Mouse (Mus musculus) midbrain, embryonic 15.5 days (tissue): ENCODE data around the gene Ugt1a8. TPM values are rescaled to one million over a fixed set of nuclear protein-coding genes. Genes with fewer than 3 reads are reported as not detected.

Source experiments
- ATAC-seq: fragments of 200-750 bp; cut with Nextera tagmentation; replicated peaks from 2 replicates; pipeline ENCODE4 v1.8.0; 2017; ENCODE audit warnings: moderate TSS enrichment
- H3K27ac ChIP-seq: fragments of 300-500 bp; sonication (generic); 2 replicates; pipeline ENCODE4 v1.5.1; 2015; ENCODE audit warnings: mild to moderate bottlenecking, inconsistent platforms
- H3K27me3 ChIP-seq: fragments of 300-500 bp; sonication (generic); replicated peaks from 2 replicates; pipeline ENCODE4 v1.6.1; 2015; ENCODE audit warnings: inconsistent platforms
- H3K36me3 ChIP-seq: fragments of 300-500 bp; sonication (generic); replicated peaks from 2 replicates; pipeline ENCODE4 v1.6.1; 2015; ENCODE audit warnings: inconsistent platforms
- H3K4me1 ChIP-seq: fragments of 300-500 bp; sonication (generic); 2 replicates; pipeline ENCODE4 v1.6.1; 2015; ENCODE audit warnings: inconsistent platforms
- H3K4me2 ChIP-seq: fragments of 300-500 bp; sonication (generic); 2 replicates; pipeline ENCODE4 v1.6.1; 2015; ENCODE audit warnings: inconsistent platforms, mild to moderate bottlenecking, moderate library complexity
- H3K4me3 ChIP-seq: fragments of 300-500 bp; sonication (generic); 2 replicates; pipeline ENCODE4 v1.5.1; 2015; ENCODE audit warnings: mild to moderate bottlenecking, inconsistent platforms
- H3K9ac ChIP-seq: fragments of 300-500 bp; sonication (generic); 2 replicates; pipeline ENCODE4 v1.6.1; 2015; ENCODE audit warnings: mild to moderate bottlenecking, inconsistent platforms
- H3K9me3 ChIP-seq: fragments of 300-500 bp; sonication (generic); 2 replicates; pipeline ENCODE4 v1.6.1; 2016; ENCODE audit warnings: inconsistent platforms
- WGBS: fragments of 180-500 bp; shearing (Covaris S2); methylation state at CpG from one replicate; pipeline ENCODE4 v1.1.7; 2015; ENCODE audit warnings: mixed read lengths; 5-methylcytosine and 5-hydroxymethylcytosine counted together
- polyA plus RNA-seq: library from polyadenylated mRNA; unstranded; fragments of >200 nt; fragmentation: Nextera tagmentation; extraction: Ambion mirVana; gene quantifications from 2 replicates; pipeline ENCODE4 v1.2.1, GENCODE M21; 2015

The Ugt1a8 gene
- polyA plus RNA-seq, 1 experiment from 2014 or later = not detected

- no peak overlapping the region for H3K9ac ChIP-seq
- H3K4me1 ChIP-seq = no peaks in the 10 kb centered on the region
- 66% methylated on average over 2 of the region's 2 CpGs for WGBS
- H3K9me3 ChIP-seq = peaks cover 32% of the 10 kb centered on the region
- no peak overlapping the region for H3K27ac ChIP-seq
- no peak for ATAC-seq
- no peaks in the 10 kb centered on the region for H3K27me3 ChIP-seq
- no peaks in the 10 kb centered on the region for H3K36me3 ChIP-seq
- no peak overlapping the region for H3K4me3 ChIP-seq
- no peak overlapping the region for H3K4me2 ChIP-seq
Measured at GRCm38 (mm10) chr1:88255466-88255857, 167.8 kb downstream of the Ugt1a8 start.

GRCm38 (mm10) chr1:88255989-88256754 lies 168.6 kb downstream of the Ugt1a8 start:
- 80% methylated on average over 13 of the region's 13 CpGs for WGBS
- peaks cover 4% of the 10 kb centered on the region; the same call in 1 of the 2 replicates for H3K36me3 ChIP-seq
- no peaks in the 10 kb centered on the region for H3K4me1 ChIP-seq
- ATAC-seq = no peak
- H3K4me3 ChIP-seq = no peak overlapping the region
- no peak overlapping the region for H3K27ac ChIP-seq
- H3K9me3 ChIP-seq = peaks cover 27% of the 10 kb centered on the region
- H3K4me2 ChIP-seq = no peak overlapping the region
- no peak overlapping the region for H3K9ac ChIP-seq
- H3K27me3 ChIP-seq = no peaks in the 10 kb centered on the region

DNA sequence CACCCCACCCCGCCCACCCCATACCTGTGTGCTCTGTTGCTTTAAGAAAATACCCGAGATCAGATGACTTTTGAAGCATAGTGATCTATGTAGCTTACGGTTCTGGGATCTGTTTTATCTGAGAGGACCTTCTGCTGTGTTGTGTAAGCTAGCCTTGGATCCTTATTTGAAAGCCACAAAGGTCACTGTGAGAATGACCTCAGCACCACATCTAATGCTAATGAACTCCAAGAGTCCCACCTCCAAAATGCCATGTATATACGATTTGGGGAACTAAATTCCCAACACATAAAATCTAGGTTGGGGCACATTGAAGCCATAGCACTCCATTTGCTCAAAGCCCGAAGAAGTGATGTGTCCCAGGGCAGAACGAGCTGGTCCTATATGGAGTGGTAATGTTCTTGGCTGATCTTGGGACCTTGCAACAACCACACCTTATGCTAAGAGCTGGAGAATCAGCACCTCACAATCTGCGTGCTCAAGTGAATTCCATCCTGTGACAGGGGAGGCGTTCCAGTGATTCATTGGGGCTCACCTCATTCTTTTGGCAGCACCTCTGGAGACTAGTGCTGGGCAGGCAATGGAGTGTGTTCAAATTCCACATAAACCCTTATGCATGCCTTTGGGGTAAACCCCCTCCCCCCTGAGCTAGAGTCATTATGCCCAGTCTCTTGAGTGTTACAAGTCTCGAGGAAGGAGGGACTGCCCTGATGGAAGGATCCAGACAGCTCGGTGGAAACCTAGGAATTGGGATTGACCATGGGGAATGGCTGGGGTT lies 169.5 kb downstream of the Ugt1a8 start:
- 80% methylated on average over 10 of the region's 10 CpGs for WGBS
- Histone ChIP-seq H3K27ac (no peak overlapping the region), H3K27me3 (no peaks in the 10 kb centered on the region), H3K4me1 (no peaks in the 10 kb centered on the region), H3K4me2 (no peak overlapping the region), H3K9ac (no peak overlapping the region), H3K9me3 (peaks cover 25% of the 10 kb centered on the region), H3K4me3 (no peak overlapping the region), H3K36me3 (peaks cover 11% of the 10 kb centered on the region; the same call in 1 of the 2 replicates)
- ATAC-seq = no peak; the same call in 1 of the 2 replicates

GRCm38 (mm10) chr1:88257681-88258080 lies 170.1 kb downstream of the Ugt1a8 start:
- peaks cover 16% of the 10 kb centered on the region for H3K36me3 ChIP-seq
- H3K9ac ChIP-seq = no peak overlapping the region
- ATAC-seq = no peak
- H3K4me1 ChIP-seq = no peaks in the 10 kb centered on the region
- H3K4me2 ChIP-seq = no peak overlapping the region
- H3K9me3 ChIP-seq = peaks cover 19% of the 10 kb centered on the region
- no peak overlapping the region for H3K4me3 ChIP-seq
- H3K27me3 ChIP-seq = no peaks in the 10 kb centered on the region
- 84% methylated on average over 6 of the region's 6 CpGs for WGBS
- H3K27ac ChIP-seq = no peak overlapping the region

DNA sequence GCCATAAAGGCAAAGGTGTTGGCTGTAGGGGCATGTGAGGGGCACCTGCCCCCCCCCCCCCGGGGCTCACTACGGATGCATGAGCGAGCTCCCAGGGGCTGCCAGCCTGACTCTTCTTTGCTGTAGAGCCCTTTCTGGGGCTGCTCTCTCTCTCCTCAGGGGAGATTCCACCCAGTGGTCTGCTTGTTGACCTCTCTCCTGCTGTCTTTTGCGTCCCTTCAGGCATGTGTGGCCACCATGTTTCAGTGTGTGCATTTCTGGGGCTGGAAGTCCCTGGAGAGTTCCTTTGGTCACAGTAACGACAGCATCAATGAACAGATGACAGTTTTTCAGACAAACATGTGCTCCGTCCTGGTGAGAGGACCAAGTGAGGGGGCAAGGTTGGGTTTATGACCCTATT lies 170.7 kb downstream of the Ugt1a8 start:
- no peak overlapping the region for H3K4me3 ChIP-seq

GRCm38 (mm10) chr1:88258881-88259642 lies 171.4 kb downstream of the Ugt1a8 start:
- H3K9ac ChIP-seq = no peak overlapping the region
- no peaks in the 10 kb centered on the region for H3K4me1 ChIP-seq
- peaks cover 16% of the 10 kb centered on the region for H3K9me3 ChIP-seq
- no peak overlapping the region for H3K27ac ChIP-seq
- H3K4me2 ChIP-seq = no peak overlapping the region
- 81% methylated on average over 8 of the region's 8 CpGs for WGBS
- no peaks in the 10 kb centered on the region for H3K27me3 ChIP-seq
- no peak overlapping the region for H3K4me3 ChIP-seq
- peaks cover 30% of the 10 kb centered on the region for H3K36me3 ChIP-seq
- peak; percentile 1; the same call in 1 of the 2 replicates for ATAC-seq

More for the DNA sequence above, 170.7 kb downstream of the Ugt1a8 start:
- no peaks in the 10 kb centered on the region for H3K27me3 ChIP-seq
- peaks cover 16% of the 10 kb centered on the region for H3K9me3 ChIP-seq
- H3K27ac ChIP-seq = no peak overlapping the region
- no peak overlapping the region for H3K4me2 ChIP-seq
- no peak overlapping the region for H3K9ac ChIP-seq
- WGBS = 70% methylated on average over 6 of the region's 6 CpGs
- H3K36me3 ChIP-seq = peaks cover 23% of the 10 kb centered on the region
- H3K4me1 ChIP-seq = no peaks in the 10 kb centered on the region
- no peak for ATAC-seq

DNA sequence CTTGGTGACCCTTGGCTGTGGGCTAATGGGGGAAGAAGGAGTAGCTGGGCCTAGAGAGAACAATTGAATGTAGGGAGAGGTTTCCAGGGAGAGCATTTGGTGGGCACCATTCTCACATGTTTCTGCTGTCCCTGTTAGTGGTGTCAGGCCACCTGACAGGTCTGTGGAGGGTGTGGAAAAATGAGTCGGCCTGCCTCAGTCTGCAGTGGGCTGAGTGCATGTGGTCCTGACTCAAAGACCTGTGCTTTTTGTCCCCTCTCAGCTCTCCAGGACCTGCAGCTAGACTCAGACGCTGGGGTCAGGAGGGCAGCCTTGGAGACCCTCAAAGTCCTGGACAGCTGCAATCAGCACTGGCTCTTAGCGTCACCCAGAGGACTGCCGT lies 172.0 kb downstream of the Ugt1a8 start:
- Histone ChIP-seq H3K4me2 (no peak overlapping the region), H3K36me3 (peaks cover 36% of the 10 kb centered on the region), H3K9ac (no peak overlapping the region), H3K27me3 (no peaks in the 10 kb centered on the region), H3K4me3 (no peak overlapping the region), H3K27ac (no peak overlapping the region), H3K9me3 (peaks cover 15% of the 10 kb centered on the region), H3K4me1 (no peaks in the 10 kb centered on the region)
- peak; percentile 2; the same call in 1 of the 2 replicates for ATAC-seq
- 85% methylated on average over 4 of the region's 4 CpGs for WGBS

DNA sequence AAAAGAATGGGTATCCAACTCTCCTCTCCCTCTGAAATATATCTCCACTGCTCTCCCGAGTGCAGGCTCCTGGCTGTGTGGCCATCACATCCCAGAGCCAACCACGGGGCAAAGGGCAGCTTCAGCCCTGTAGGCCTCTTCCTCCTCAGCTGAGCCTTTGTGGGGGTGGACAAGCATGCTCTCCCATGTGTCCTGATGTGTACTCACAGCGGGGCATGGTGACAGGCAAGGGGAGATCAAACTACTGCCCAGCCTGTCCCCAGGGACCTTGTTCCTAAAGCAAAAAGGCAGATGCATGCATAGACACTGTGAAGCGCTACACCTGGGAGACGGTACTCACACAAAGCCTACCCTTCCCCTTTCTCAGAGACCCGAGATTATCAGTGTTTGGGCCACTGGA lies 172.5 kb downstream of the Ugt1a8 start:
- Histone ChIP-seq H3K4me1 (no peaks in the 10 kb centered on the region), H3K36me3 (peaks cover 41% of the 10 kb centered on the region), H3K4me2 (no peak overlapping the region), H3K4me3 (no peak overlapping the region), H3K27ac (no peak overlapping the region), H3K9ac (no peak overlapping the region), H3K27me3 (no peaks in the 10 kb centered on the region), H3K9me3 (peaks cover 10% of the 10 kb centered on the region)
- ATAC-seq = peak; percentile 7; the same call in 1 of the 2 replicates
- 80% methylated on average over 6 of the region's 6 CpGs for WGBS

- Histone ChIP-seq H3K9ac (no peak overlapping the region), H3K36me3 (peaks cover 47% of the 10 kb centered on the region), H3K27ac (no peak overlapping the region), H3K4me2 (no peak overlapping the region), H3K4me3 (no peak overlapping the region), H3K27me3 (no peaks in the 10 kb centered on the region), H3K9me3 (0 out of 2 replicates have a peak, but pooled peaks cover 6% of the 10 kb centered on the region), H3K4me1 (no peaks in the 10 kb centered on the region)
- ATAC-seq = no peak
- 84% methylated on average over 10 of the region's 10 CpGs for WGBS
Measured at GRCm38 (mm10) chr1:88260604-88261377, 173.2 kb downstream of the Ugt1a8 start.

- no peak overlapping the region for H3K9ac ChIP-seq
- H3K4me3 ChIP-seq = no peak overlapping the region
- H3K4me2 ChIP-seq = no peak overlapping the region
- no peak for ATAC-seq
- H3K9me3 ChIP-seq = no peaks in the 10 kb centered on the region
- H3K27me3 ChIP-seq = no peaks in the 10 kb centered on the region
- H3K36me3 ChIP-seq = peaks cover 56% of the 10 kb centered on the region
- no peak overlapping the region for H3K27ac ChIP-seq
- WGBS = 87% methylated on average over 7 of the region's 7 CpGs
- H3K4me1 ChIP-seq = no peaks in the 10 kb centered on the region
Measured at GRCm38 (mm10) chr1:88261706-88262105, 174.1 kb downstream of the Ugt1a8 start.

- WGBS = 85% methylated on average over 4 of the region's 4 CpGs
- no peak overlapping the region for H3K4me2 ChIP-seq
- no peak overlapping the region for H3K4me3 ChIP-seq
- no peaks in the 10 kb centered on the region for H3K4me1 ChIP-seq
- no peaks in the 10 kb centered on the region for H3K9me3 ChIP-seq
- no peak for ATAC-seq
- H3K27me3 ChIP-seq = no peaks in the 10 kb centered on the region
- H3K27ac ChIP-seq = no peak overlapping the region
- H3K9ac ChIP-seq = no peak overlapping the region
- peaks cover 62% of the 10 kb centered on the region for H3K36me3 ChIP-seq
Measured at GRCm38 (mm10) chr1:88262255-88262654, 174.6 kb downstream of the Ugt1a8 start.
